Mouse (Mus musculus): ENCODE measurements around the gene Exoc3l4.

DNA sequence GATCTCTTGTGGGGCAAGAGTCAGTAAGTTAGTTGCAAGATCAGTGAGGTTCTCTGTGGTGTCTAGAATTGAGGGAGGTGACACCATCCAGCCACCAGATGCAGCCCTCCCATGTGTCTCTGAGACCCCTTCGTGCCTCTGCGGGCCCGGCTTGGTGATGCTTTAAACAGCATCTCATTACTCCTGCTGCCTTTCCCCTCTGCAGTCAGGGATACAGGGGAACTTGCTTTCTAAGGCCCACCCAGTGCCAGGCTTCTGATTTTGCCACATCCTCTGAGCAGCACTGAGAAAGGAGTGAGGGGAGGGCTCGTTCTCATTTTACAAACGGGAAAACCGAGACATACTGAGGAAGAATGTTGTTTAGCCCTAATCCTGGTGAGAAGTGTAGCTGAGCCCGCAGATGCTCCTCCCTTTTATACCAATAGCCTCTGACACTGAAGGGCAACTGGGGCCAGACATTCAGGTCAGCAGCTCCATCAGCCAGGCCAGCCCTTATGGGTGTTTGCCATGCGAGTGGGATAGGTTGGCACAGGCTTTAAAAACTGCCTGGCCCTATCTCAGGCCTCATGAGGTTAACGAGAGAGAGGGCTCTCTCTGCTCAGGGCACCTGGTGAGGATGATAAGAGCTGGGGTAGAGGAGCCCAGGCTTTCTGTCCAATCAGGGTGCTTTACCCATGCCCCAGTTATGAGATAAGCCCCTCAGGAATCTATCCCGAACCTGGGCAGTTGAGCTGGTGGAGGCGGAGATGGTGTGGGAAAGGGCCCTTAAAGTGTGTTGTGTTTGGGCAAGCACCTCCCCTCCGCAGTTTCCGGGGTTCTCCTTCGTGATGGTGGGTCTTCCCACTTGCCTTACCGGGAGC, 26.4 kb downstream of the Exoc3l4 start:
- no peak for TF ChIP-seq POLR2A (IDR thresholded peaks at IDR 0.05; ENCODE audit: insufficient read depth, low read length)
- TF ChIP-seq CTCF (IDR thresholded peaks at IDR 0.05; ENCODE audit: low read depth, low read length): no peak
- TF ChIP-seq EP300 (IDR thresholded peaks at IDR 0.05; ENCODE audit: insufficient read depth, low read depth, low read length): no peak
